Mouse (Mus musculus) G1E-ER4 (cell line): ENCODE measurements around the gene Tmem254b. TPM values are rescaled to one million over a fixed set of nuclear protein-coding genes. Genes with fewer than 3 reads are reported as not detected.
"Not testable (repeated sequence)": the region's sequence is repeated elsewhere in the genome, so short reads cannot be mapped to it uniquely, and the experiment has no call there.

Experiments
- GATA1 ChIP-seq: IDR thresholded peaks from one replicate; pipeline ENCODE4 v1.8.0; 2012; ENCODE audit warnings: low read length, inconsistent platforms
- polyA plus RNA-seq: library from polyadenylated mRNA; stranded (reverse); fragments of >175 nt; gene quantifications from 2 replicates; pipeline ENCODE4 v1.2.3, GENCODE M21; 2012

Tmem254b gene
- 0.12 and 1.6 TPM in 2 replicates for polyA plus RNA-seq

- not testable (repeated sequence) for TF ChIP-seq GATA1
These were observed at the start of gene Tmem254b for GRCm38 (mm10) chr14:26206926-26207247. Tmem254b (minus strand) TSS chr14:26207041.

DNA sequence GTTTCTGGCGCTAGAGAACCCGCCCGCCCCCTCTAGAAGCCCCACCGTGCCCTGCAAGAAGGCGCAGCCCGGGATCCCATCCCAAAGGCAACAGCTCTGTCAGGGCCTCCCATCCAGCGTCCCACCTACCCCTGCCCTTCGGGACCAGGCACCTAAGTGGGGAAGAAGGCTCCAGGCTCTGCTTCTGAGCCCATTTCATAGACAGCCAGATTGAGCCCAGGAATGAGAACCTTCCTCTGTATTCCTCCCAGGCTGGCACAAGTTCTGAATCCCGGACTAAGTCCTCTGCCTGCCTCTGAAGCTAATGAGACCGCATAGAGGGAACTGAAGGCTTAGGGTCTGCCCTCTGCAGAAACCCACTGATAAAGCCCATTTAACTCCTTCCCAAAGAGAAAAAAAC is 24.5 kb downstream of the Tmem254b start, which contains the start of gene Plac9b:
TSS of gene Plac9b (minus strand) at position 101 of the 400 bp plus-strand sequence.
- not testable (repeated sequence) for TF ChIP-seq GATA1

Other genes with a start within 250 kb of the Tmem254b start
- gene Duxbl1, start 228.5 kb downstream of the Tmem254b start, polyA plus RNA-seq, result not detected in 2 replicates
- not detected in 2 replicates for gene Gm9780, start 164.3 kb downstream of the Tmem254b start, polyA plus RNA-seq
- gene Tmem254c, start 139.7 kb downstream of the Tmem254b start, polyA plus RNA-seq, result 0.80 and 2.6 TPM in 2 replicates
- not detected in 2 replicates for gene Cphx2, start 125.5 kb downstream of the Tmem254b start, polyA plus RNA-seq
- not detected in 2 replicates for gene Cphx3, start 124.7 kb downstream of the Tmem254b start, polyA plus RNA-seq
- not detected in 2 replicates for gene Duxbl2, start 88.7 kb downstream of the Tmem254b start, polyA plus RNA-seq
- gene Plac9b, start 24.6 kb downstream of the Tmem254b start, polyA plus RNA-seq, result not detected in 2 replicates
- not detected in 2 replicates for gene Duxbl3, start 50.9 kb upstream of the Tmem254b start, polyA plus RNA-seq